Mouse (Mus musculus) limb, embryonic 13.5 days (tissue): Measurements from ENCODE around the gene Slc6a9. TPM values are rescaled to one million over a fixed set of nuclear protein-coding genes. Genes with fewer than 3 reads are reported as not detected.
A peak's percentile ranks its signal among the peaks of the same experiment; 100 is the strongest.

Source experiments
- ATAC-seq: fragments of 200-750 bp; cut with Nextera tagmentation; 2 replicates; pipeline ENCODE4 v1.8.0; 2017; ENCODE audit warnings: low read depth, moderate number of reproducible peaks, moderate TSS enrichment; ENCODE audit not compliant: low FRiP score
- H3K27ac ChIP-seq: fragments of 300-500 bp; sonication (generic); 2 replicates; pipeline ENCODE4 v1.5.1; 2015; ENCODE audit warnings: inconsistent platforms, mild to moderate bottlenecking, moderate library complexity
- H3K27me3 ChIP-seq: fragments of 300-500 bp; sonication (generic); 2 replicates; pipeline ENCODE4 v1.6.1; 2015; ENCODE audit warnings: mild to moderate bottlenecking, inconsistent platforms
- H3K36me3 ChIP-seq: fragments of 300-500 bp; sonication (generic); 2 replicates; pipeline ENCODE4 v1.6.1; 2015; ENCODE audit warnings: inconsistent platforms, mild to moderate bottlenecking, moderate library complexity
- H3K4me1 ChIP-seq: fragments of 300-500 bp; sonication (generic); 2 replicates; pipeline ENCODE4 v1.6.1; 2015; ENCODE audit warnings: inconsistent platforms
- H3K4me2 ChIP-seq: fragments of 300-500 bp; sonication (generic); replicated peaks from 2 replicates; pipeline ENCODE4 v1.6.1; 2015; ENCODE audit warnings: inconsistent platforms, mild to moderate bottlenecking, moderate library complexity
- H3K4me3 ChIP-seq: fragments of 300-500 bp; sonication (generic); 2 replicates; pipeline ENCODE4 v1.5.1; 2015; ENCODE audit warnings: moderate library complexity, mild to moderate bottlenecking, inconsistent platforms
- H3K9ac ChIP-seq: fragments of 300-500 bp; sonication (generic); 2 replicates; pipeline ENCODE4 v1.6.1; 2015; ENCODE audit warnings: mild to moderate bottlenecking, inconsistent platforms
- H3K9me3 ChIP-seq: fragments of 300-500 bp; sonication (generic); 2 replicates; pipeline ENCODE4 v1.6.1; 2016; ENCODE audit warnings: inconsistent platforms
- WGBS: fragments of 180-500 bp; shearing (Covaris S2); methylation state at CpG from one replicate; pipeline ENCODE4 v1.1.7; 2015; 5-methylcytosine and 5-hydroxymethylcytosine counted together
- polyA plus RNA-seq: library from polyadenylated mRNA; unstranded; fragments of >200 nt; fragmentation: Nextera tagmentation; extraction: Ambion mirVana; gene quantifications from 2 replicates; pipeline ENCODE4 v1.2.1, GENCODE M21; 2015

Slc6a9 gene
- polyA plus RNA-seq, 1 experiment from 2014 or later = 15.6 TPM

- peaks cover 38% of the 10 kb centered on the region for H3K36me3 ChIP-seq
- no peak for ATAC-seq
- WGBS = 93% methylated on average over 5 of the region's 5 CpGs
- peaks cover 20% of the 10 kb centered on the region for H3K4me1 ChIP-seq
- H3K27me3 ChIP-seq = no peaks in the 10 kb centered on the region
- no peak overlapping the region for H3K4me2 ChIP-seq
- H3K9me3 ChIP-seq = no peaks in the 10 kb centered on the region
- H3K27ac ChIP-seq = no peak overlapping the region
- no peak overlapping the region for H3K4me3 ChIP-seq
- H3K9ac ChIP-seq = no peak overlapping the region
These were observed 8.8 kb downstream of the Slc6a9 start for GRCm38 (mm10) chr4:117843101-117843500.

- H3K4me2 ChIP-seq = no peak overlapping the region
- H3K9me3 ChIP-seq = no peaks in the 10 kb centered on the region
- H3K27ac ChIP-seq = no peak overlapping the region
- ATAC-seq = no peak
- H3K4me1 ChIP-seq = peaks cover 20% of the 10 kb centered on the region
- H3K27me3 ChIP-seq = no peaks in the 10 kb centered on the region
- no peak overlapping the region for H3K4me3 ChIP-seq
- H3K36me3 ChIP-seq = peaks cover 42% of the 10 kb centered on the region
- H3K9ac ChIP-seq = no peak overlapping the region
- 82% methylated on average over 5 of the region's 5 CpGs for WGBS
These were observed 10.2 kb downstream of the Slc6a9 start for GRCm38 (mm10) chr4:117844467-117844866.

GRCm38 (mm10) chr4:117845316-117845715 is 11.0 kb downstream of the Slc6a9 start:
- H3K27ac ChIP-seq = no peak overlapping the region
- no peak overlapping the region for H3K4me2 ChIP-seq
- no peak overlapping the region for H3K4me3 ChIP-seq
- peaks cover 20% of the 10 kb centered on the region for H3K4me1 ChIP-seq
- 84% methylated on average over 11 of the region's 11 CpGs for WGBS
- H3K27me3 ChIP-seq = no peaks in the 10 kb centered on the region
- H3K36me3 ChIP-seq = peaks cover 42% of the 10 kb centered on the region
- no peak for ATAC-seq
- H3K9ac ChIP-seq = no peak overlapping the region
- H3K9me3 ChIP-seq = no peaks in the 10 kb centered on the region

- no peak overlapping the region for H3K27ac ChIP-seq
- H3K36me3 ChIP-seq = peaks cover 44% of the 10 kb centered on the region
- no peak for ATAC-seq
- H3K4me3 ChIP-seq = no peak overlapping the region
- no peaks in the 10 kb centered on the region for H3K27me3 ChIP-seq
- no peaks in the 10 kb centered on the region for H3K9me3 ChIP-seq
- H3K4me2 ChIP-seq = no peak overlapping the region
- H3K9ac ChIP-seq = no peak overlapping the region
- H3K4me1 ChIP-seq = peaks cover 16% of the 10 kb centered on the region
- 93% methylated on average over 4 of the region's 4 CpGs for WGBS
These were observed 12.0 kb downstream of the Slc6a9 start for GRCm38 (mm10) chr4:117846261-117846660.

- WGBS = 18% methylated on average over 2 of the region's 2 CpGs
- ATAC-seq = no peak
These were observed 12.7 kb downstream of the Slc6a9 start for GRCm38 (mm10) chr4:117847011-117847410.

GRCm38 (mm10) chr4:117849063-117849462 is 14.8 kb downstream of the Slc6a9 start:
- 57% methylated on average over 17 of the region's 17 CpGs for WGBS
- no peak overlapping the region for H3K4me3 ChIP-seq
- H3K36me3 ChIP-seq = peaks cover 31% of the 10 kb centered on the region
- ATAC-seq = no peak
- no peak overlapping the region for H3K27ac ChIP-seq
- no peak overlapping the region for H3K9ac ChIP-seq
- H3K9me3 ChIP-seq = no peaks in the 10 kb centered on the region
- no peaks in the 10 kb centered on the region for H3K27me3 ChIP-seq
- H3K4me2 ChIP-seq = no peak overlapping the region
- peaks cover 9% of the 10 kb centered on the region for H3K4me1 ChIP-seq

More at GRCm38 (mm10) chr4:117847011-117847410, 12.7 kb downstream of the Slc6a9 start:
- Histone ChIP-seq H3K27ac (peak overlapping the region; percentile 55; the same call in 1 of the 2 replicates), H3K9ac (0 out of 2 replicates have a peak overlapping the region, but pooled peaks have one; percentile 31), H3K27me3 (no peaks in the 10 kb centered on the region), H3K4me3 (no peak overlapping the region), H3K9me3 (no peaks in the 10 kb centered on the region), H3K4me1 (peaks cover 9% of the 10 kb centered on the region), H3K4me2 (no peak overlapping the region), H3K36me3 (peaks cover 44% of the 10 kb centered on the region)

GRCm38 (mm10) chr4:117849506-117849905 is 15.2 kb downstream of the Slc6a9 start:
- no peaks in the 10 kb centered on the region for H3K27me3 ChIP-seq
- 83% methylated on average over 5 of the region's 5 CpGs for WGBS
- no peak for ATAC-seq

GRCm38 (mm10) chr4:117850176-117850575 is 15.9 kb downstream of the Slc6a9 start:
- Histone ChIP-seq H3K9ac (no peak overlapping the region), H3K27ac (no peak overlapping the region), H3K4me1 (peaks cover 13% of the 10 kb centered on the region), H3K27me3 (no peaks in the 10 kb centered on the region), H3K4me2 (no peak overlapping the region), H3K4me3 (no peak overlapping the region), H3K9me3 (no peaks in the 10 kb centered on the region), H3K36me3 (peaks cover 20% of the 10 kb centered on the region)
- 81% methylated on average over 7 of the region's 7 CpGs for WGBS
- no peak for ATAC-seq

More at GRCm38 (mm10) chr4:117849506-117849905, 15.2 kb downstream of the Slc6a9 start:
- H3K27ac ChIP-seq = no peak overlapping the region
- no peaks in the 10 kb centered on the region for H3K9me3 ChIP-seq
- peaks cover 9% of the 10 kb centered on the region for H3K4me1 ChIP-seq
- H3K4me3 ChIP-seq = no peak overlapping the region
- no peak overlapping the region for H3K4me2 ChIP-seq
- peaks cover 27% of the 10 kb centered on the region for H3K36me3 ChIP-seq
- H3K9ac ChIP-seq = no peak overlapping the region

GRCm38 (mm10) chr4:117850871-117851270 is 16.6 kb downstream of the Slc6a9 start:
- Histone ChIP-seq H3K9me3 (no peaks in the 10 kb centered on the region), H3K4me3 (no peak overlapping the region), H3K4me2 (no peak overlapping the region), H3K9ac (no peak overlapping the region), H3K36me3 (peaks cover 15% of the 10 kb centered on the region), H3K4me1 (peaks cover 20% of the 10 kb centered on the region), H3K27me3 (no peaks in the 10 kb centered on the region), H3K27ac (no peak overlapping the region)
- 79% methylated on average over 7 of the region's 7 CpGs for WGBS
- ATAC-seq = no peak

- Histone ChIP-seq H3K36me3 (peaks cover 22% of the 10 kb centered on the region), H3K27ac (no peak overlapping the region), H3K27me3 (no peaks in the 10 kb centered on the region), H3K9me3 (no peaks in the 10 kb centered on the region), H3K4me1 (peaks cover 12% of the 10 kb centered on the region), H3K4me2 (no peak overlapping the region), H3K9ac (no peak overlapping the region), H3K4me3 (no peak overlapping the region)
- no peak for ATAC-seq
- WGBS = 87% methylated on average over 10 of the region's 10 CpGs
These were observed 18.0 kb downstream of the Slc6a9 start for GRCm38 (mm10) chr4:117852152-117852868.

GRCm38 (mm10) chr4:117855146-117855545 is 20.8 kb downstream of the Slc6a9 start:
- H3K27ac ChIP-seq = no peak overlapping the region
- no peak for ATAC-seq

GRCm38 (mm10) chr4:117858794-117859193 is 24.5 kb downstream of the Slc6a9 start:
- Histone ChIP-seq H3K4me1 (peaks cover 10% of the 10 kb centered on the region), H3K27me3 (no peaks in the 10 kb centered on the region), H3K9ac (no peak overlapping the region), H3K4me3 (no peak overlapping the region), H3K27ac (no peak overlapping the region), H3K4me2 (no peak overlapping the region), H3K9me3 (no peaks in the 10 kb centered on the region), H3K36me3 (peaks cover 33% of the 10 kb centered on the region)
- WGBS = 62% methylated on average over 3 of the region's 3 CpGs
- ATAC-seq = 0 out of 2 replicates have a peak, but pooled peaks have one; percentile 37

More at GRCm38 (mm10) chr4:117855146-117855545, 20.8 kb downstream of the Slc6a9 start:
- H3K4me1 ChIP-seq = peaks cover 10% of the 10 kb centered on the region
- H3K4me2 ChIP-seq = no peak overlapping the region
- no peaks in the 10 kb centered on the region for H3K9me3 ChIP-seq
- peaks cover 32% of the 10 kb centered on the region for H3K36me3 ChIP-seq
- H3K4me3 ChIP-seq = no peak overlapping the region
- H3K27me3 ChIP-seq = no peaks in the 10 kb centered on the region
- 72% methylated on average over 9 of the region's 9 CpGs for WGBS
- no peak overlapping the region for H3K9ac ChIP-seq

GRCm38 (mm10) chr4:117860570-117860969 is 26.3 kb downstream of the Slc6a9 start:
- H3K4me2 ChIP-seq = no peak overlapping the region
- H3K9ac ChIP-seq = no peak overlapping the region
- no peaks in the 10 kb centered on the region for H3K27me3 ChIP-seq
- no peak overlapping the region for H3K27ac ChIP-seq
- no peak for ATAC-seq
- H3K4me1 ChIP-seq = peaks cover 3% of the 10 kb centered on the region
- 86% methylated on average over 9 of the region's 9 CpGs for WGBS
- no peak overlapping the region for H3K4me3 ChIP-seq
- H3K9me3 ChIP-seq = no peaks in the 10 kb centered on the region
- H3K36me3 ChIP-seq = peaks cover 45% of the 10 kb centered on the region
